Mouse (Mus musculus) liver, adult 2 months (tissue): ENCODE results near the gene Pbx3. TPM values are rescaled to one million over a fixed set of nuclear protein-coding genes. Genes with fewer than 3 reads are reported as not detected.

ENCODE experiments used
- DNase-seq: peaks from one replicate; pipeline ENCODE4 v3.0.0-alpha.2; 2011; ENCODE audit warnings: low read depth, low spot score; ENCODE audit errors: extremely low read depth
- H3K27ac ChIP-seq: fragments of 200-500 bp; replicated peaks from 2 replicates; pipeline ENCODE4 v1.5.1; 2012; ENCODE audit warnings: low read depth, mild to moderate bottlenecking, control low read depth, inconsistent platforms, low read length; ENCODE audit not compliant: insufficient read depth
- H3K27me3 ChIP-seq: fragments of 200-500 bp; 2 replicates; pipeline ENCODE4 v1.6.1; 2012; ENCODE audit warnings: mild to moderate bottlenecking, moderate library complexity, low read length, inconsistent platforms; ENCODE audit not compliant: control insufficient read depth, insufficient read depth
- H3K36me3 ChIP-seq: fragments of 200-500 bp; 2 replicates; pipeline ENCODE4 v1.6.1; 2012; ENCODE audit warnings: low read length, inconsistent platforms; ENCODE audit not compliant: control insufficient read depth, insufficient read depth
- H3K4me1 ChIP-seq: fragments of 200-500 bp; 2 replicates; pipeline ENCODE4 v1.6.1; 2011; ENCODE audit warnings: low read length; ENCODE audit not compliant: control insufficient read depth, insufficient read depth
- H3K4me3 ChIP-seq: fragments of 200-500 bp; 2 replicates; pipeline ENCODE4 v1.5.1; 2011; ENCODE audit warnings: low read depth, mild to moderate bottlenecking, control low read depth, low read length, moderate library complexity; ENCODE audit not compliant: insufficient read depth
- H3K79me2 ChIP-seq: fragments of 200-500 bp; 2 replicates; pipeline ENCODE4 v1.6.1; 2012; ENCODE audit warnings: inconsistent platforms, mild to moderate bottlenecking, low read length, moderate library complexity; ENCODE audit not compliant: control insufficient read depth, insufficient read depth
- H3K9ac ChIP-seq: fragments of 200-500 bp; 2 replicates; pipeline ENCODE4 v1.6.1; 2012; ENCODE audit warnings: low read depth, mild to moderate bottlenecking, control low read depth, inconsistent platforms, low read length
- CTCF ChIP-seq: fragments of 200-500 bp; IDR thresholded peaks from 2 replicates; pipeline ENCODE4 v1.5.1; 2011; ENCODE audit warnings: low read depth, low read length, control low read depth
- POLR2A ChIP-seq: fragments of 200-500 bp; IDR thresholded peaks from 2 replicates; pipeline ENCODE4 v1.6.1; 2011; ENCODE audit warnings: low read length, control low read depth; ENCODE audit not compliant: insufficient read depth; ENCODE audit errors: extremely low read depth
- WGBS: fragments of 180-500 bp; shearing (Covaris S2); methylation state at CpG from one replicate; pipeline ENCODE4 v1.1.7; 2018; 5-methylcytosine and 5-hydroxymethylcytosine counted together
- polyA plus RNA-seq: library from polyadenylated mRNA; depleted of rRNA; stranded (reverse); fragments of >200 nt; gene quantifications from 2 replicates; pipeline ENCODE4 v1.2.3, GENCODE M21; 2012
- total RNA-seq: library from RNA; depleted of rRNA; stranded (reverse); fragments of >200 nt; gene quantifications from 2 replicates; pipeline ENCODE4 v1.2.3, GENCODE M21; 2014

The Pbx3 gene
- total and polyA plus RNA-seq, 2 experiments, result 1.0 to 1.9 TPM

GRCm38 (mm10) chr2:34169626-34170025 lies 203.3 kb downstream of the Pbx3 start:
- H3K27me3 ChIP-seq, result no peaks in the 10 kb centered on the region
- peaks cover 11% of the 10 kb centered on the region for H3K4me1 ChIP-seq
- DNase-seq, result no peak
- H3K79me2 ChIP-seq, result no peaks in the 10 kb centered on the region
- H3K27ac ChIP-seq, result no peak overlapping the region
- TF ChIP-seq CTCF (no peak), POLR2A (no peak)
- no peak overlapping the region for H3K9ac ChIP-seq
- H3K4me3 ChIP-seq, result no peak overlapping the region
- 96% methylated on average over 2 of the region's 2 CpGs for WGBS
- H3K36me3 ChIP-seq, result no peaks in the 10 kb centered on the region

GRCm38 (mm10) chr2:34168191-34168590 lies 204.8 kb downstream of the Pbx3 start:
- TF ChIP-seq POLR2A, result no peak
- TF ChIP-seq CTCF, result no peak
- Histone ChIP-seq H3K27ac (peak overlapping the region; percentile 13; the same call in 1 of the 2 replicates), H3K79me2 (no peaks in the 10 kb centered on the region), H3K27me3 (no peaks in the 10 kb centered on the region), H3K4me1 (peaks cover 11% of the 10 kb centered on the region), H3K9ac (no peak overlapping the region), H3K4me3 (no peak overlapping the region), H3K36me3 (no peaks in the 10 kb centered on the region)
- DNase-seq, result no peak
- 35% methylated on average over 3 of the region's 3 CpGs for WGBS

GRCm38 (mm10) chr2:34162484-34162883 lies 210.5 kb downstream of the Pbx3 start:
- WGBS, result 85% methylated on average over 3 of the region's 3 CpGs
- H3K9ac ChIP-seq, result no peak overlapping the region
- H3K4me1 ChIP-seq, result peaks cover 1% of the 10 kb centered on the region
- no peaks in the 10 kb centered on the region for H3K27me3 ChIP-seq
- no peak overlapping the region for H3K27ac ChIP-seq
- H3K79me2 ChIP-seq, result no peaks in the 10 kb centered on the region
- no peaks in the 10 kb centered on the region for H3K36me3 ChIP-seq
- DNase-seq, result no peak
- TF ChIP-seq CTCF, result no peak
- no peak for TF ChIP-seq POLR2A
- H3K4me3 ChIP-seq, result no peak overlapping the region

- 66% methylated on average over 3 of the region's 3 CpGs for WGBS
- no peak overlapping the region for H3K9ac ChIP-seq
Measured at GRCm38 (mm10) chr2:34157746-34158145, 215.2 kb downstream of the Pbx3 start.

GRCm38 (mm10) chr2:34154833-34155232 lies 218.1 kb downstream of the Pbx3 start:
- WGBS, result 24% methylated on average over 5 of the region's 5 CpGs
- H3K4me1 ChIP-seq, result peaks cover 6% of the 10 kb centered on the region
- peak; percentile 86 for DNase-seq
- no peaks in the 10 kb centered on the region for H3K36me3 ChIP-seq
- H3K27me3 ChIP-seq, result no peaks in the 10 kb centered on the region
- TF ChIP-seq CTCF (no peak), POLR2A (no peak)
- no peak overlapping the region for H3K27ac ChIP-seq
- H3K9ac ChIP-seq, result 0 out of 2 replicates have a peak overlapping the region, but pooled peaks have one; percentile 1
- no peak overlapping the region for H3K4me3 ChIP-seq
- H3K79me2 ChIP-seq, result no peaks in the 10 kb centered on the region

More at GRCm38 (mm10) chr2:34157746-34158145, 215.2 kb downstream of the Pbx3 start:
- Histone ChIP-seq H3K36me3 (no peaks in the 10 kb centered on the region), H3K4me3 (no peak overlapping the region), H3K4me1 (peaks cover 6% of the 10 kb centered on the region), H3K27ac (no peak overlapping the region), H3K27me3 (no peaks in the 10 kb centered on the region), H3K79me2 (no peaks in the 10 kb centered on the region)
- peak; percentile 41 for DNase-seq
- TF ChIP-seq POLR2A, result no peak

- H3K27me3 ChIP-seq, result no peaks in the 10 kb centered on the region
- no peaks in the 10 kb centered on the region for H3K79me2 ChIP-seq
- no peak overlapping the region for H3K27ac ChIP-seq
- H3K36me3 ChIP-seq, result no peaks in the 10 kb centered on the region
- H3K4me3 ChIP-seq, result no peak overlapping the region
- peaks cover 6% of the 10 kb centered on the region for H3K4me1 ChIP-seq
- no peak for DNase-seq
- 58% methylated on average over 6 of the region's 6 CpGs for WGBS
- no peak overlapping the region for H3K9ac ChIP-seq
- TF ChIP-seq CTCF (no peak), POLR2A (no peak)
Measured at GRCm38 (mm10) chr2:34153336-34153735, 219.6 kb downstream of the Pbx3 start.
